Mouse (Mus musculus): Measurements from ENCODE around the gene Patj. TPM values are rescaled to one million over a fixed set of nuclear protein-coding genes. Genes with fewer than 3 reads are reported as not detected.
"Not testable (repeated sequence)": the region's sequence is repeated elsewhere in the genome, so short reads cannot be mapped to it uniquely, and the experiment has no call there.

Gene Patj
- total RNA-seq, 2 experiments from 2014 or later, result 2.4 to 6.2 TPM

DNA sequence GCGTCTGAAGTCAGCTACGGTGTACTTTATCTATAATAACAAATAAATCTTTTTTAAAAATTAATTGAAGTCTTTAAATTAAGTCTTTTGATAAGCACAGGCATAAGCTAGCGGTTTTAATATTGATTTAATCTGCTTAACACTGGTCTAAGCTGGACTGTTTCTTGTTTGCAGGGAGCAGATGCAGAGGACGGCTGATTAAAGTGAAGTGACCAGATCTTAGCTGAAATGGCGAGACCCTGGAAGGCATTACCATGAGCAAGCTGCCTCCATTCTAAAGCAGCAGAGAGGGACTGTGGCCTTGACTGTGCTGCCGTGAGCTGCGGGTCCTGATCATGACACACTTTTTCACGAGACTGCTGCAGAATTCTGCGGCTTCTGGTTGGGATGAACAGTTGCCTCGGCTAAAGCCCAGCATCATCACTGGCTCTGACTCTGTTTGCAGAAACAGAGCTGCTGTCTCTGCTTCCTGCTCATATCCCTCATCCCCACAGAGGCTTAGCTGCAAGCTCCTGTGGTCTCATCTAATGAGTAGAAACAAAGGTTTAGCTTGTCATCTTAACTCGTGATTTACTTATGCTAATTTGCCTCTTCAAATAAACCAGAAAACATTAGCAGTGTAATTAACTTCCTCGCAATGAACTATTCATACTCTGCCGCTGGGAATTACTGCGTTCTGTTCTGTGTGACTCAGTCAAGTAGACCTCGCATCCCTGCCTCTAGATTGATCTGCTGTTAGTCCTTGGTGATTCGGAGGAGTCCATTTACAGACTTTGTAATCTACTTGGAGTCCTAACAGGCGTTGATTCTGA is 322.4 kb downstream of the Patj start:
- TF ChIP-seq CTCF (IDR thresholded peaks at IDR 0.05), result no peak
- DNase-seq, result no peak
- H3K4me3 ChIP-seq, result no peak overlapping the region
- H3K27ac ChIP-seq, result no peak overlapping the region
- intact Hi-C loops (cut with DNase I), result no loop called here

DNA sequence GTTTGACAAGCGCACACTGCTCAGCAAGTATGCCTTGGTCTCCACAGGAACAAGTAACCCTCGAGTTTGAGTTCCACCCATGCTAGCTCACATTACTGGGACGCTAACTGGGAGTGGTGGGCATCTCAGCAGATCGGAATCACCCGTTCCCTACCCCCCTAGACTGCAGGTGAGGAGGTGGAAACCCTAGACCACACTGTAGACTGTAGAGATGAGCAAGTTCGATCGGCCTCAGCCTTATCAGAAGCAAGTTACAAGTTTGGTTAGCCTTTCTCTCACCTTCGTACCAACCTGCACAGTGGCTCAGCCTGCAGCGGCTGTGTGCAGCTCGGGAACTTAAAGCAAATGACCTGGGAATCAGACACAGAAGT is 322.9 kb downstream of the Patj start:
- no peak for TF ChIP-seq CTCF (IDR thresholded peaks at IDR 0.05)
- DNase-seq, result no peak
- intact Hi-C loops (cut with DNase I), result no loop called here
- Histone ChIP-seq H3K27ac (no peak overlapping the region), H3K4me3 (no peak overlapping the region)

DNA sequence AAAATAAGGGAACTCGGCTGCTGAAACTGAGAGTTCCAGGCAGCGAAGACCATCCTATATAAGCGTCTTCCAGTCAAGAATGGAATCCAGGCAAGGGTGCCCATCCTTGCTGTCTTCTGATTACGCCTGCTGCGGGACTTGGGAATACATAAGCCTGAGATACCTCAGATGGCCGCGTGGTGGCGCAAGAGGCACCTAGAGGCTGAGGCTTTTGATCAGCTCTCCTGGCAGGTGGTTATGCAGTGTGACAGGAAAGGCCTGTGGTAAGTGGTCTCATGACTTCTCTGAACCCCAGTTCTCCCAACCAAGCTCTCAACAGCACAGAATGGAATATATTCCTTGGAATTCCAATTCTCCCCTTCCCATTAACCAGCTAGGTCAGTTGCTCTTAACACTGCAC is 326.9 kb downstream of the Patj start:
- H3K27ac ChIP-seq, result no peak overlapping the region
- DNase-seq, result peak; percentile 71
- intact Hi-C loops (cut with DNase I), result loop anchor here (2.0 to 5.0 kb wide), 2 partner anchors 165 to 464 kb away; no protein-coding TSS in a partner anchor
- peak; percentile 78 for TF ChIP-seq CTCF (IDR thresholded peaks at IDR 0.05)
- no peak overlapping the region for H3K4me3 ChIP-seq

DNA sequence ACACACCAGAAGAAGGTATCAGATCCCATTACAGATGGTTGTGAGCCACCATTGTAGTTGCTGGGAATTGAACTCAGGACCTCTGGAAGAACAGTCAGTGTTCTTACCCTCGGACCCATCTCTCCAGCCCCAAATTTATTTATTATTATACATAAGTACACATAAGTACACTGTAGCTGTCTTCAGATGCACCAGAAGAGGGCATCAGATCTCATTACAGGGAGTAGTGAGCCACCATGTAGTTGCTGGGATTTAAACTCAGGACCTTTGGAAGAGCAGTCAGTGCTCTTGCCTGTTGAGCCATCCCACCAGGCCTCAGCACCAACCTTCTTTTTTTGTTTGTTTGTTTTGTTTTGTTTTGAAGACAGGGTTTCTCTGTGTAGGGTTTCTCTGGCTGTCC is 329.1 kb downstream of the Patj start:
- peak; percentile 10; the same call in 1 of the 2 replicates for TF ChIP-seq CTCF (IDR thresholded peaks at IDR 0.05)
- DNase-seq, H3K27ac ChIP-seq, H3K4me3 ChIP-seq: not testable (repeated sequence)
- intact Hi-C loops (cut with DNase I), result loop anchor here (5.0 kb wide), 1 partner anchor 163 kb away; no protein-coding TSS in a partner anchor

DNA sequence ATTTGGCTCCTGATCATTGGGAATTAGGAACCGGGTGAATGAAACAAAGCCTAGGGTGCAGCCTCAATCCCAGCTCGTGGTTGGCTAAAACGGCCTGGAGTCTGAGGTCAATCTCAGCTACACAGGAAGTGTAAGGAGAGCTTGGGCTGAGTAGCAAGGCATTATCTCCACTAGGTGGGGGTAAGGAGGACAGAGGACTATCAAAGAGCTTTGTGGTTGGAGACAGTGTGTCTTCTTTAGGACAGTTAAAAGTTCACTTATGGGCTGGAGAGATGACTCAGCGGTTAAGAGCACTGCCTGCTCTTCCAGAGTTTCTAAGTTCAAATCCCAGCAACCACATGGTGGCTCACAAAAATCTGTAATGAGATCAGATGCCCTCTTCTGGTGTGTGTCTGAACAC is 329.9 kb downstream of the Patj start:
- intact Hi-C loops (cut with DNase I), result no loop called here
- no peak for DNase-seq
- peak; percentile 23; the same call in 1 of the 2 replicates for TF ChIP-seq CTCF (IDR thresholded peaks at IDR 0.05)
- no peak overlapping the region for H3K4me3 ChIP-seq
- H3K27ac ChIP-seq, result no peak overlapping the region

DNA sequence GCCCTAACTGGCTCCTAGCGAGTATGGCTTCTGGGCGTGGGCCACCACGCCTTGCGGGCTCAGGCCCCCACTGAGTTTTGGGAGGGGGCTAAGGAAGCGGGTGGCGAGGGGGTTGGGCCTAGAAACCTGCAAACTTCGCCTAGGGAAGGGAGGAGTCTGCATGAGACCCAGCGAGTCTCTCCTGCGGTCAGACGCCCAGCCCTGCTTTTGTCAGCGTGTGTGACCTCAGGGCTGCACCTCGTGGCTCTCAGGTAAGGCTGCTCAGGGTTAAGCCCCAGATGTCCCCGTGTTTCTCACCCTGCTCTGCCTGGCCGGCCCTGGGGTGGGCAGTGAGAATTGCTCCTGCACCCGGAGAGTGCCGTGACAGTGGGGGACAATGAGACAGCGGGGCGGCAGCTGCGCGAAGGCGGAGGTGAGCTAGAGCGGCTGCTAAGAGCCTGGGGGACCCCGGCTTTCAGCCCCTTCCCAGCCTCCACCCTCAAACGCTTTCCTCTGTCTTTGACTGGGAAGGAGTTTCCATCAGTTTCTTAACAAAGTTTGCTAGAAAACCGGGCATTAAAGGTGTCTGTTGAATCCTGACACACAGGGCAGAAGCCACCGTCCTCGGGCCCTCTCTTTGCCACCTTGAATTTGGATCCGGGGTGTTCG is 331.1 kb downstream of the Patj start, which contains the start of gene L1td1:
Gene L1td1, plus strand, starts transcription at position 145 of the 648 bp plus-strand sequence.
- H3K27ac ChIP-seq, result no peak within 1 kb of the TSS
- no peak for TF ChIP-seq CTCF (IDR thresholded peaks at IDR 0.05)
- peak within 1 kb of the TSS; percentile 34 for H3K4me3 ChIP-seq
- intact Hi-C loops (cut with DNase I), result no loop called here
- no peak for DNase-seq

DNA sequence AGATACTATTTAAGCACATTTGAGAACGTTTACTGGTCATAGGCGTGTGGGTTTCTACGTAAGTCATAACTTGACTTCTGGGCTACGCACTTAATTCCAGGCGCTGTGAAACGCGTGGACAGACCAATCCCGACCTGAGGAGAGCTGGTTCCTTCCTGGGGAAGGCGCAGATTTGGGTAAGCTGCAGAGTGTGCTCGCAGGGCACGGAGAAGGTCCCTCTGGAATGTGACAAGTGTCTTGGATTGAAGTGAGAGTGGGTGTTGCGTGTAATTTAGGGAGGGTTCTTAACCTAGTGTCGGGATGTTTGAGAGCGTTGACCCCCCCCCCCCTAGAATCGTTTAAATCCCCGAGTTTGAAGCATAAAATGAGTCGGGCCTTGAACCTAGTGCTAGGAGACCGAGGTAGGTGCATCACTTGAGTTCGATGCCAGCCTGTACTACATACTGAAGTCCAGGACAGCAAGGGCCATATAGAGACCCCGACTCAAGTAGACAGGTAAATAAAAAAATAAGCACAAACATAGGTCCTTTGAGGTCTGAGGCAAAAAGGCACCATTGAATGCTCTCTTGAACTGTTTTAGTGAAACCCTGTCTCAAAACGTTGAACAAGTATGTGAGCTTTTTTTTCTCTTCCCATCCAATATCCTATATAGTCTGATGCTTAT is 331.8 kb downstream of the Patj start:
- intact Hi-C loops (cut with DNase I), result no loop called here
- no peak for TF ChIP-seq CTCF (IDR thresholded peaks at IDR 0.05)

DNA sequence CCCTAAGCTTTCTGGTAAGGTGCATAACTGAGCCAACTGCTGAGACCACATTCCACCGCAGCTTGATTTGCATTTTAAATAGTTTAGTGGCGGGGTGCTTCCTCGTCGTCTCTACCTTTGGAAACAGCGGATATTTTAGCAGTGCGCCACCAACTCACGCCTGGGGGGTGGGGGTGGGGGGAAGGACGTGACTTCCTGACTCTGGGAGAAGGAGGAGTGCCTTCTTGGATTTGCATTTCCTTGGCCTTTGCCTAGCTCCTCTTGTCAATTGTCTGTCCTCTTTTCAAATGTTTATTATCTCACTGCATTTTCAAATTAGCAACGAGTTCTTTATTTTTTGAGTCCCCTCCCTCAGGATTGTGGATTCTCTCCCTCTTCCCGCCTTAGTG is 332.4 kb downstream of the Patj start:
- intact Hi-C loops (cut with DNase I), result no loop called here
- no peak for DNase-seq
- no peak overlapping the region for H3K4me3 ChIP-seq
- H3K27ac ChIP-seq, result no peak overlapping the region
- TF ChIP-seq CTCF (IDR thresholded peaks at IDR 0.05), result no peak

More for the DNA sequence above, 331.8 kb downstream of the Patj start:
- Histone ChIP-seq H3K27ac (no peak overlapping the region), H3K4me3 (peak overlapping the region; percentile 13; the same call in 1 of the 2 replicates)
- no peak for DNase-seq

DNA sequence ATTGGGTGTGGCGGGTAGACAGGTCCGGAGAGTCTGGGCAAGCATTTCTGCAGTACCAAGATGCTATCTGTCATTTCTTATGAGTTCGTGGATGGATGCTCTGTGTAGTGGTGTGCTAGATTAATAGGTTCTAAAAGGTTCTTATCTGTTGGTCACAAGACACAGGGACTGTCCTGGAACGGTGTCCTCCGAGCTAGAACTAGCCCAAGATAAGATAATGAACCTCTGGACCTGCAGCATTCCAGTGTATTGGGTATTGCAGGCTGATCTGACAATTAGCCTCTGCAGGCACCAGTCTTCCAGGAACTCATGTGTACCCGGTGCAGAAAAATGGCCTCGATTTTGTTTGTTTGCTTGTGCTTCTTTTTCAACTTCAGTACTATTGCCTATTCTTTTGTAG is 333.1 kb downstream of the Patj start:
- no peak for DNase-seq
- no peak for TF ChIP-seq CTCF (IDR thresholded peaks at IDR 0.05)
- intact Hi-C loops (cut with DNase I), result no loop called here
- H3K4me3 ChIP-seq, result no peak overlapping the region
- H3K27ac ChIP-seq, result no peak overlapping the region

DNA sequence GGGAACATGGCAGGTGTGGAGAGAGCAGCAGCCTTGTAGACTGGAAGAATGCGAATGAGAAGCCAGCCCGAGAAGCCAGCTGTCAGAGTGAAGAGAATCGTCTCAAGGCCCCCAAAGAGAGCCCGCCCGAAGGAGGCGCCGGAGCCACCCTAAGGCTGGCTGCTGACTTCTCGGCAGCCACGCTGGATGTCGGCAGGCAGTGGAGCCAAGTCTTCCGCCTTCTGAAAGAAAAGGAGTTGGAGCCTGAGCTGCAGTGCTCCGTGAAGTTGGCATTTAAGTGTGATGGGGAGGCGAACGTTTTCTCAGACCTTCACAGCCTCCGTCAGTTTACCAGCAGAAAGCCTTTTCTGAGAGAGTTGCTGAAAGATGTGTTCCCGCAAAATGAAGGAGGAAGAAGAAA is 338.1 kb downstream of the Patj start:
- no peak overlapping the region for H3K4me3 ChIP-seq
- H3K27ac ChIP-seq, result no peak overlapping the region
- intact Hi-C loops (cut with DNase I), result no loop called here
- no peak for DNase-seq
- TF ChIP-seq CTCF (IDR thresholded peaks at IDR 0.05), result no peak

DNA sequence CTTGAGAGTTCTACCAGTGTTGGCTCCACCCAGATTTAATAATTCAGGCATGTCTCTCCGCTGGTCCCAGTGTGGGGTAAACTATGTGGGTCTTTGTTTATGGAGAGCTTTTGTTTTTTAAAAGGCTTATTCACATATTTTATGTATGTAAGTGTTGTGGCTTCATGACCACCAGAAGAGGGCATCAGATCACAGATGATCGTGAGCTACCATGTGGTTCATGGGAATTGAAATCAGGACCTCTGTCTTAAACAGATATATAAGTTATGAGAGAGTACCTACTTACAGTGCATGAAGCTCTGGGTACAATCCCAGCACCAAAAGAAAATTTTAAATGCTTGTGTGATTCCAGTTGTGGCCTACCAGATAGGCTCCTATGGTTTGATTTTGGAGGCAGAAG is 344.2 kb downstream of the Patj start:
- H3K27ac ChIP-seq, result no peak overlapping the region
- TF ChIP-seq CTCF (IDR thresholded peaks at IDR 0.05), result peak; percentile 71
- no peak overlapping the region for H3K4me3 ChIP-seq
- intact Hi-C loops (cut with DNase I), result loop anchor here (2.0 kb wide), 1 partner anchor 147 kb away; no protein-coding TSS in a partner anchor
- no peak for DNase-seq

DNA sequence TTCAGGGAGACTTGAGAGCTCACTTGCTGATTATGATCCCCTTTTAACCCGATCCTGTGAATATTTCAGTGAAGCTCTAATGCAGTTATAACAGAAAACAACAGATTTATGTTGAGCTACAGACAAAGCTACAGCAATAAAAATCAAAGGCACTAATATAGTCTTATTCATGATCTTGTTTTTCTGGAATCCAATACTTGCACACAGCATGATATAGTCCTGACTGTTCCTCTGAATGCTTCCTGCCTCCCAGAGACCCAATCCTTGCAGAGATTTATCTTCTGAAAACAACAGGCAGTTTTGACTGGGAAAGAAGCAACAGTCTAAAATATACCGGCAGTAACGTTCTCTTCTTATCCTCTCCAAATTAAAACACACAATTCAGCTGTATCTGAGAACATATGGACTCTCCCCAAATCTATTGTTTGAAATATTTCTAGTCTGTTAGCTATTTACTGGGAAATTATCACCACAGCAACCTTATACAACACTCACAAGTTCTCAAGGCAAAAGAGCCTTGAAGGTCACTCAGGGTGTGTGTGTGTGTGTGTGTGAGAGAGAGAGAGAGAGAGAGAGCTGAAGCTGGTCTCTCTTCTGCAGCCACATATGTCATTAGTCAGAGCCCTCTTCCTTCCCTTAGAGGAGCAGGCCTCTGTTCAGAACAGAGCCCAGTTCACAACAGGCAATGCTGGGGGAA is 347.8 kb downstream of the Patj start:
- no peak for DNase-seq
- no peak for TF ChIP-seq CTCF (IDR thresholded peaks at IDR 0.05)
- no peak overlapping the region for H3K27ac ChIP-seq
- no peak overlapping the region for H3K4me3 ChIP-seq
- intact Hi-C loops (cut with DNase I), result no loop called here

All from gastrocnemius, adult 2 months (tissue).